Mouse (Mus musculus): Measurements from ENCODE around the gene Qrfp.

Gene Qrfp

GRCm38 (mm10) chr2:31810444-31810843 is at the start of gene Qrfp:
Gene Qrfp, minus strand, starts transcription at chr2:31810580.
- no peak for DNase-seq (ENCODE audit: extremely low spot score, low read depth, low spot score)

GRCm38 (mm10) chr2:31858500-31858899 is 48.1 kb upstream of the Qrfp start:
- no peak for DNase-seq (ENCODE audit: extremely low spot score, low read depth, low spot score)

- no peak for DNase-seq (ENCODE audit: extremely low spot score, low read depth, low spot score)
Measured at GRCm38 (mm10) chr2:31857180-31857579, 46.8 kb upstream of the Qrfp start.

GRCm38 (mm10) chr2:31855991-31856390 is 45.6 kb upstream of the Qrfp start:
- no peak for DNase-seq (ENCODE audit: extremely low spot score, low read depth, low spot score)

- DNase-seq (ENCODE audit: extremely low spot score, low read depth, low spot score) = no peak
Measured at GRCm38 (mm10) chr2:31850141-31850540, 39.8 kb upstream of the Qrfp start.

- DNase-seq (ENCODE audit: extremely low spot score, low read depth, low spot score) = no peak
Measured at GRCm38 (mm10) chr2:31847908-31848307, 37.5 kb upstream of the Qrfp start.

- DNase-seq (ENCODE audit: extremely low spot score, low read depth, low spot score) = no peak
Measured at GRCm38 (mm10) chr2:31846692-31847660, 36.6 kb upstream of the Qrfp start.

GRCm38 (mm10) chr2:31845896-31846691 is 35.7 kb upstream of the Qrfp start, which contains the start of gene Fibcd1:
Gene Fibcd1, minus strand, starts transcription at chr2:31846005.
- no peak for DNase-seq (ENCODE audit: extremely low spot score, low read depth, low spot score)

GRCm38 (mm10) chr2:31845512-31845895 is 35.1 kb upstream of the Qrfp start:
- no peak for DNase-seq (ENCODE audit: extremely low spot score, low read depth, low spot score)

GRCm38 (mm10) chr2:31844729-31845136 is 34.4 kb upstream of the Qrfp start:
- DNase-seq (ENCODE audit: extremely low spot score, low read depth, low spot score) = no peak

GRCm38 (mm10) chr2:31838868-31839267 is 28.5 kb upstream of the Qrfp start:
- no peak for DNase-seq (ENCODE audit: extremely low spot score, low read depth, low spot score)

- no peak for DNase-seq (ENCODE audit: extremely low spot score, low read depth, low spot score)
Measured at GRCm38 (mm10) chr2:31836985-31837384, 26.6 kb upstream of the Qrfp start.

- no peak for DNase-seq (ENCODE audit: extremely low spot score, low read depth, low spot score)
Measured at GRCm38 (mm10) chr2:31836091-31836490, 25.7 kb upstream of the Qrfp start.

- no peak for DNase-seq (ENCODE audit: extremely low spot score, low read depth, low spot score)
Measured at GRCm38 (mm10) chr2:31828311-31828825, 18.0 kb upstream of the Qrfp start.

GRCm38 (mm10) chr2:31827877-31828276 is 17.5 kb upstream of the Qrfp start:
- DNase-seq (ENCODE audit: extremely low spot score, low read depth, low spot score) = no peak

GRCm38 (mm10) chr2:31826094-31827085 is 16.0 kb upstream of the Qrfp start:
- DNase-seq (ENCODE audit: extremely low spot score, low read depth, low spot score) = no peak

GRCm38 (mm10) chr2:31825469-31825911 is 15.1 kb upstream of the Qrfp start:
- no peak for DNase-seq (ENCODE audit: extremely low spot score, low read depth, low spot score)

- DNase-seq (ENCODE audit: extremely low spot score, low read depth, low spot score) = no peak
Measured at GRCm38 (mm10) chr2:31823933-31824730, 13.8 kb upstream of the Qrfp start.
